Mouse (Mus musculus): ENCODE measurements around the gene Tc2n. TPM values are rescaled to one million over a fixed set of nuclear protein-coding genes. Genes with fewer than 3 reads are reported as not detected.

Tc2n gene
- total RNA-seq, 2 experiments from 2014 or later: 0.61 to 0.70 TPM

Other genes with a start within 250 kb of the Tc2n start
- gene Fbln5, start 100.5 kb upstream of the Tc2n start, total RNA-seq (2021): 1 to 10 TPM; 6.9 to 7.1 TPM
- 10 to 100 TPM; 28.1 to 30.1 TPM for gene Trip11, start 194.7 kb upstream of the Tc2n start, total RNA-seq (2021)
- gene Atxn3, start 239.7 kb upstream of the Tc2n start, total RNA-seq (2021): 10 to 100 TPM; 20.7 to 21.3 TPM

Measured in left cerebral cortex, adult 18-20 months (tissue).